ENCODE assay signal across 8 mouse cellular contexts in genomic region chr3:30105194-30105823, GRCm38 (mm10).
DNase-seq lines count a peak whose midpoint lies in the region; ATAC-seq lines count a peak whose summit lies in the region.

No protein-coding gene starts in this region.

- no peak overlapping the region for H3K4me2 ChIP-seq in midbrain, embryonic 13.5 days (replicated peaks)
- peak overlapping the region; percentile 25 for H3K4me2 ChIP-seq in heart, embryonic 16.5 days (ENCODE audit: low read depth, low read length)
- H3K4me2 ChIP-seq in limb, embryonic 11.5 days (ENCODE audit: low read depth, severe bottlenecking) = peak overlapping the region; percentile 33

- no peak overlapping the region for H3K4me3 ChIP-seq in midbrain, embryonic 10.5 days
- no peak overlapping the region for H3K4me3 ChIP-seq in midbrain, embryonic 13.5 days (replicated peaks)
- peak overlapping the region; percentile 13 for H3K4me3 ChIP-seq in heart, embryonic 16.5 days (ENCODE audit: low read length)
- H3K4me3 ChIP-seq in limb, embryonic 11.5 days (ENCODE audit: low read depth, low read length) = no peak overlapping the region

- WGBS in midbrain, embryonic 10.5 days = 56% methylated on average over 15 of the region's 15 CpGs
- WGBS in midbrain, embryonic 13.5 days = 65% methylated on average over 15 of the region's 15 CpGs
- WGBS in heart, embryonic 16.5 days = 30% methylated on average over 15 of the region's 15 CpGs
- WGBS in limb, embryonic 11.5 days = 6% methylated on average over 15 of the region's 15 CpGs

- no peaks in the 10 kb centered on the region for H3K9me3 ChIP-seq in midbrain, embryonic 10.5 days (replicated peaks)
- H3K9me3 ChIP-seq in midbrain, embryonic 13.5 days = no peaks in the 10 kb centered on the region
- H3K9me3 ChIP-seq in heart, embryonic 16.5 days (replicated peaks; ENCODE audit: control insufficient read depth, low read length) = no peaks in the 10 kb centered on the region
- H3K9me3 ChIP-seq in limb, embryonic 11.5 days (ENCODE audit: control insufficient read depth, low read length) = no peaks in the 10 kb centered on the region

- H3K36me3 ChIP-seq in midbrain, embryonic 10.5 days = no peaks in the 10 kb centered on the region
- H3K36me3 ChIP-seq in midbrain, embryonic 13.5 days = no peaks in the 10 kb centered on the region
- H3K36me3 ChIP-seq in heart, embryonic 16.5 days (ENCODE audit: control insufficient read depth, insufficient read depth) = no peaks in the 10 kb centered on the region
- H3K36me3 ChIP-seq in limb, embryonic 11.5 days (ENCODE audit: control insufficient read depth, insufficient read depth, low read length) = no peaks in the 10 kb centered on the region

- H3K27me3 ChIP-seq in midbrain, embryonic 10.5 days (ENCODE audit: low read depth, poor library complexity, severe bottlenecking) = no peaks in the 10 kb centered on the region
- no peaks in the 10 kb centered on the region for H3K27me3 ChIP-seq in midbrain, embryonic 13.5 days
- no peaks in the 10 kb centered on the region for H3K27me3 ChIP-seq in heart, embryonic 16.5 days (ENCODE audit: control insufficient read depth, insufficient read depth, low read length)
- H3K27me3 ChIP-seq in limb, embryonic 11.5 days (ENCODE audit: control insufficient read depth, insufficient read depth, low read length) = no peaks in the 10 kb centered on the region

- no peak overlapping the region; the same call in 1 of the 2 replicates for H3K27ac ChIP-seq in midbrain, embryonic 10.5 days (replicated peaks)
- no peak overlapping the region for H3K27ac ChIP-seq in midbrain, embryonic 13.5 days
- H3K27ac ChIP-seq in heart, embryonic 16.5 days (ENCODE audit: low read length) = peak overlapping the region; percentile 60
- H3K27ac ChIP-seq in limb, embryonic 11.5 days (replicated peaks; ENCODE audit: low read depth, low read length) = peak overlapping the region; percentile 94

- no peak for ATAC-seq in midbrain, embryonic 13.5 days
- ATAC-seq in heart, embryonic 16.5 days (replicated peaks; ENCODE audit: extremely low read depth, insufficient read depth, low FRiP score) = peak; percentile 56; the same call in 1 of the 2 replicates
- ATAC-seq in limb, embryonic 11.5 days (ENCODE audit: insufficient number of reproducible peaks, low FRiP score, low TSS enrichment, low read depth) = 0 out of 2 replicates have a peak, but pooled peaks have one; percentile 49

- H3K9ac ChIP-seq in midbrain, embryonic 13.5 days (replicated peaks) = no peak overlapping the region
- H3K9ac ChIP-seq in heart, embryonic 16.5 days (ENCODE audit: low read length) = 0 out of 2 replicates have a peak overlapping the region, but pooled peaks have one; percentile 18
- peak overlapping the region; percentile 54 for H3K9ac ChIP-seq in limb, embryonic 11.5 days (ENCODE audit: low read length)

- H3K4me1 ChIP-seq in midbrain, embryonic 10.5 days = no peaks in the 10 kb centered on the region
- no peaks in the 10 kb centered on the region for H3K4me1 ChIP-seq in midbrain, embryonic 13.5 days (replicated peaks)
- no peaks in the 10 kb centered on the region for H3K4me1 ChIP-seq in heart, embryonic 16.5 days (ENCODE audit: control insufficient read depth, insufficient read depth, low read length)
- H3K4me1 ChIP-seq in limb, embryonic 11.5 days (ENCODE audit: control insufficient read depth, insufficient read depth, low read length) = peaks cover 32% of the 10 kb centered on the region

- intact Hi-C loops in left cerebral cortex, postnatal 14 days (cut with DNase I) = no loop called here

- DNase-seq in midbrain, embryonic 10.5 days (ENCODE audit: low spot score) = peak; percentile 20
- DNase-seq in limb, embryonic 11.5 days (ENCODE audit: low spot score) = peak; percentile 72
- DNase-seq in skeletal muscle tissue, adult 2 months (ENCODE audit: low read depth, low spot score) = peak; percentile 87
- no peak for DNase-seq in natural killer cell, adult 2 months (ENCODE audit: low spot score in 2 of 2)
- no peak for DNase-seq in left cerebral cortex, postnatal 14 days (ENCODE audit: low spot score in 2 of 2)
- DNase-seq in layer of hippocampus, postnatal 36 days = no peak

Comparison
In these comparisons a context has a peak if more than half of its experiments do, and no peak if none do; other contexts are left out.
1. DNase-seq: peak in midbrain, embryonic 10.5 days (single experiment), limb, embryonic 11.5 days (single experiment) and skeletal muscle tissue, adult 2 months (single experiment); none in natural killer cell, adult 2 months (0 of 2), left cerebral cortex, postnatal 14 days (0 of 2) and layer of hippocampus, postnatal 36 days (0 of 2).
2. H3K27ac ChIP-seq: peak in heart, embryonic 16.5 days (single experiment) and limb, embryonic 11.5 days (single experiment); none in midbrain, embryonic 10.5 days (single experiment) and midbrain, embryonic 13.5 days (single experiment).